Mouse (Mus musculus) cerebellum, adult 2 months (tissue): Measurements from ENCODE around the gene C2cd4c.

ENCODE experiments used
- CTCF ChIP-seq: fragments of 200-500 bp; IDR thresholded peaks from 2 replicates; pipeline ENCODE4 v1.5.1; 2011; ENCODE audit warnings: low read depth, mild to moderate bottlenecking, control low read depth, low read length, moderate library complexity, borderline replicate concordance; ENCODE audit not compliant: insufficient read depth
- POLR2A ChIP-seq: fragments of 200-500 bp; IDR thresholded peaks from 2 replicates; pipeline ENCODE4 v1.6.1; 2011; ENCODE audit warnings: low read length, control low read depth, borderline replicate concordance; ENCODE audit not compliant: insufficient read depth

- TF ChIP-seq POLR2A (no peak), CTCF (no peak)
These were observed 26.6 kb downstream of the C2cd4c start, which contains the start of gene Theg for GRCm38 (mm10) chr10:79587061-79587751.
